Mouse (Mus musculus) liver, embryonic 14.5 days (tissue): ENCODE data around the gene Cep295nl.

Source experiments
- CTCF ChIP-seq: IDR thresholded peaks from 2 replicates; pipeline ENCODE4 v1.5.1; 2016; ENCODE audit warnings: antibody characterized with exemption, low read depth, control low read depth
- EP300 ChIP-seq: IDR thresholded peaks from 2 replicates; pipeline ENCODE4 v1.6.1; 2016; ENCODE audit warnings: antibody characterized with exemption, low read depth

DNA sequence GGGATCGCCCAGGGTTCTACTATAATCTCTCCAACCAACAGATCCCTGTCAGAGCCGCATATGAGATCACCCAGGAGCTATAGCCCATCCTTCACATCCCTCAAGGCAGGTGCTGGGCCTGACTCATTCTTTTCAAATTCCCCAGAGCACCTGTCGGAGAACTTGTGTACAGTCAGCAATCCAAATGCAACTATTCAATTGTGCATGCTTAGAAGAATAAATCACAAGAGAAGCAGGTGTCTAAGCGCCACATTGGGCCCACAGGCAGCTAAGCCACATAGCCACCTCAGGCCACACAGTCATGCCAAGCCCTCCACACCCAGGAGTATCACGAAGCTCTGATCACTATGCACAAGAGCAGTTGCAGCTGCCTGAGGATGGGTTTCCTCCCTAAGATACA is 7.2 kb upstream of the Cep295nl start:
- TF ChIP-seq CTCF (no peak), EP300 (no peak)
